10 mouse cellular contexts compared by ENCODE assay signal in genomic region chr2:21908813-21909480, GRCm38 (mm10).
DNase-seq lines count a peak whose midpoint lies in the region; ATAC-seq and TF ChIP-seq lines count a peak whose summit lies in the region.
"Had no signal": no experiment of that assay in that cellular context is flagged by ENCODE, and none has a peak within 500 bp of the region (broad histone marks: within the 10 kb centered on the region; RNA-seq: fewer than 3 reads in every experiment).

No protein-coding gene starts in this region.

- H3K9ac ChIP-seq in midbrain, postnatal 0 days (replicated peaks; ENCODE audit: low read length, poor library complexity, severe bottlenecking): no peak overlapping the region
- H3K9ac ChIP-seq in midbrain, embryonic 16.5 days (ENCODE audit: low read depth, low read length): no peak overlapping the region
- 0 out of 2 replicates have a peak overlapping the region, but pooled peaks have one; percentile 67 for H3K9ac ChIP-seq in heart, embryonic 14.5 days (ENCODE audit: low read length)
- no peak overlapping the region for H3K9ac ChIP-seq in stomach, embryonic 16.5 days (ENCODE audit: low read length)

- no peaks in the 10 kb centered on the region for H3K9me3 ChIP-seq in midbrain, postnatal 0 days (ENCODE audit: low read length)
- H3K9me3 ChIP-seq in midbrain, embryonic 16.5 days (replicated peaks; ENCODE audit: control insufficient read depth, low read length, poor library complexity, severe bottlenecking): 0 out of 2 replicates have a peak, but pooled peaks cover 3% of the 10 kb centered on the region
- no peaks in the 10 kb centered on the region for H3K9me3 ChIP-seq in heart, embryonic 14.5 days (ENCODE audit: control insufficient read depth, low read length)
- H3K9me3 ChIP-seq in stomach, embryonic 16.5 days (replicated peaks; ENCODE audit: control insufficient read depth, low read length): no peaks in the 10 kb centered on the region
- H3K9me3 ChIP-seq: G1E had no signal

- DNase-seq in gastrocnemius, postnatal 14 days: peak; percentile 17
- DNase-seq in gastrocnemius, postnatal 4 days (ENCODE audit: low spot score in 2 of 2): no peak
- DNase-seq in midbrain, postnatal 0 days (ENCODE audit: low spot score): no peak
- DNase-seq in frontal cortex, postnatal 36 days (ENCODE audit: low spot score in 2 of 2): no peak

- no peak overlapping the region for H3K4me3 ChIP-seq in midbrain, postnatal 0 days (ENCODE audit: low read depth, low read length)
- no peak overlapping the region for H3K4me3 ChIP-seq in midbrain, embryonic 16.5 days (ENCODE audit: low read depth, low read length)
- H3K4me3 ChIP-seq in heart, embryonic 14.5 days (ENCODE audit: control insufficient read depth in 1 of 2, insufficient read depth in 1 of 2, low read depth in 1 of 2, low read length in 2 of 2): peak overlapping the region in 1 of 2 experiments; percentile 33; a peak in 2 of 4 replicates
- 0 out of 2 replicates have a peak overlapping the region, but pooled peaks have one; percentile 36 for H3K4me3 ChIP-seq in stomach, embryonic 16.5 days (replicated peaks; ENCODE audit: low read length)

- intact Hi-C loops in gastrocnemius, postnatal 14 days (cut with DNase I; ENCODE audit: low total_unique reads): loop anchor here (5.0 kb wide), 1 partner anchor 627 kb away; no protein-coding TSS in a partner anchor

- H3K36me3 ChIP-seq in midbrain, postnatal 0 days (ENCODE audit: insufficient read depth, low read length): no peaks in the 10 kb centered on the region
- H3K36me3 ChIP-seq in midbrain, embryonic 16.5 days (ENCODE audit: control insufficient read depth, insufficient read depth, low read length): no peaks in the 10 kb centered on the region
- H3K36me3 ChIP-seq in heart, embryonic 14.5 days (ENCODE audit: control insufficient read depth, insufficient read depth, low read length): no peaks in the 10 kb centered on the region
- H3K36me3 ChIP-seq in stomach, embryonic 16.5 days (ENCODE audit: control insufficient read depth, insufficient read depth, low read length): no peaks in the 10 kb centered on the region
- H3K36me3 ChIP-seq: G1E had no signal

- peak overlapping the region; percentile 42; the same call in 1 of the 2 replicates for H3K4me2 ChIP-seq in midbrain, postnatal 0 days (ENCODE audit: low read depth, low read length, poor library complexity, severe bottlenecking)
- no peak overlapping the region; the same call in 1 of the 2 replicates for H3K4me2 ChIP-seq in midbrain, embryonic 16.5 days (ENCODE audit: low read length)
- peak overlapping the region; percentile 52 for H3K4me2 ChIP-seq in heart, embryonic 14.5 days (ENCODE audit: low read length)
- H3K4me2 ChIP-seq in stomach, embryonic 16.5 days (ENCODE audit: low read depth, low read length): peak overlapping the region; percentile 50

- no peaks in the 10 kb centered on the region for H3K27me3 ChIP-seq in midbrain, postnatal 0 days (ENCODE audit: insufficient read depth, low read length)
- no peaks in the 10 kb centered on the region for H3K27me3 ChIP-seq in midbrain, embryonic 16.5 days (ENCODE audit: control insufficient read depth, insufficient read depth, low read depth, low read length)
- H3K27me3 ChIP-seq in heart, embryonic 14.5 days (ENCODE audit: control insufficient read depth, insufficient read depth, low read length): no peaks in the 10 kb centered on the region
- H3K27me3 ChIP-seq in stomach, embryonic 16.5 days (ENCODE audit: control insufficient read depth, insufficient read depth, low read length): no peaks in the 10 kb centered on the region

- 72% methylated on average over 7 of the region's 7 CpGs for WGBS in midbrain, postnatal 0 days
- WGBS in midbrain, embryonic 16.5 days: 74% methylated on average over 7 of the region's 7 CpGs
- 36% methylated on average over 7 of the region's 7 CpGs for WGBS in heart, embryonic 14.5 days
- 61% methylated on average over 7 of the region's 7 CpGs for WGBS in stomach, embryonic 16.5 days

- no peak for ATAC-seq in midbrain, postnatal 0 days (ENCODE audit: low FRiP score)
- ATAC-seq in midbrain, embryonic 16.5 days: no peak
- ATAC-seq in heart, embryonic 14.5 days (ENCODE audit: insufficient number of reproducible peaks, insufficient read depth, low FRiP score, low read depth): no peak
- no peak for ATAC-seq in stomach, embryonic 16.5 days (ENCODE audit: insufficient read depth, low FRiP score)
- no peak for ATAC-seq in erythroblast, adult 5-6 weeks (replicated peaks; ENCODE audit: low FRiP score, poor library complexity, severe bottlenecking)

- no peaks in the 10 kb centered on the region for H3K4me1 ChIP-seq in midbrain, postnatal 0 days (ENCODE audit: insufficient read depth, low read length)
- no peaks in the 10 kb centered on the region for H3K4me1 ChIP-seq in midbrain, embryonic 16.5 days (ENCODE audit: control insufficient read depth, insufficient read depth, low read length)
- no peaks in the 10 kb centered on the region for H3K4me1 ChIP-seq in heart, embryonic 14.5 days (ENCODE audit: control insufficient read depth in 2 of 2, insufficient read depth in 2 of 2, low read length in 2 of 2)
- no peaks in the 10 kb centered on the region for H3K4me1 ChIP-seq in stomach, embryonic 16.5 days (ENCODE audit: control insufficient read depth, insufficient read depth, low read length)

- no peak overlapping the region for H3K27ac ChIP-seq in midbrain, postnatal 0 days (ENCODE audit: low read depth, low read length)
- H3K27ac ChIP-seq in midbrain, embryonic 16.5 days (ENCODE audit: low read length): no peak overlapping the region
- 0 out of 4 replicates have a peak overlapping the region, but pooled peaks of 1 of the 2 experiments have one; percentile 21 for H3K27ac ChIP-seq in heart, embryonic 14.5 days (replicated peaks in 1 of 2; ENCODE audit: control insufficient read depth in 1 of 2, insufficient read depth in 1 of 2, low read depth in 2 of 2, low read length in 2 of 2)
- no peak overlapping the region for H3K27ac ChIP-seq in stomach, embryonic 16.5 days (ENCODE audit: low read length)
- H3K27ac ChIP-seq: macrophage had no signal

- no peak for TF ChIP-seq CTCF in midbrain, postnatal 0 days (IDR thresholded peaks at IDR 0.05)
